Comparison of ENCODE assay signal across 15 mouse cellular contexts in the genomic region with DNA sequence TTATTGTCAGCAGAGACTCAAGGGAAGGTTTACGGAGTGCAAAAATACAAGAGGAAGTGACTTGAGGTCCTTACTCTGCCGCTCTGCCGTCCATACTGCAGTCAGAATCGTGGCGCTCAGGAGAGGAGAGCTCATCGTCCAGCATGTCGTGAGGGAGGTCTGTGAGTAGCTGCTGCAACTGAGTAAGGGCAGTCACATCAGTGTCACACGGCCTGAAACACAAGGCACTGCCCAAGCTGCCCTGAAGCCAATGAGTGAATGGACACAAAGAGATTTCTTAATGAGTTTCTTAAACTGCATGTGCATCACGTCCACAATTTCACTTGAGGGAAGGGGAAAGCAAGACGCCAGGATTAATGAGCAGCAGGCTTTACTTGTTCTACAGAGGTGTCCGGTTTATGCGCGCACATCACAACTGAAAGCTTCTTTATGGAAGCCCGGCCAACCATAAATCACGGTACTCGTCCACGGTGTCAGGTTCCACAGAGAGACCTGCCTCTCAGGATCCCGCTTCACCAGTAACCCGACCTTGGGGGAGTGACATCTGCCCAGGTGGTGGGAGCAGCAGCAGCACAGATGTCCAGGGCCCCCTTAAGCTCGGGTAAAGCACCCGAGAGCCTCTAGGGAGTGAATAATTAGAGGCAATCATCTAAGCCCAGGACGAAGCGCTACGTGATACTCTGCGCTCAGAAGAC. TPM values are rescaled to one million over a fixed set of nuclear protein-coding genes. Genes with fewer than 3 reads are reported as not detected.
DNase-seq lines count a peak whose midpoint lies in the region; ATAC-seq and TF ChIP-seq lines count a peak whose summit lies in the region.
"Had no signal": no experiment of that assay in that cellular context is flagged by ENCODE, and none has a peak within 500 bp of the region (broad histone marks: within the 10 kb centered on the region; RNA-seq: fewer than 3 reads in every experiment).

No protein-coding gene starts in this region.

- H3K27me3 ChIP-seq in forebrain, embryonic 11.5 days (ENCODE audit: control insufficient read depth, insufficient read depth, low read length), result no peaks in the 10 kb centered on the region
- no peaks in the 10 kb centered on the region for H3K27me3 ChIP-seq in forebrain, postnatal 0 days (ENCODE audit: insufficient read depth, low read length)
- H3K27me3 ChIP-seq in kidney, adult 2 months (replicated peaks; ENCODE audit: control insufficient read depth, insufficient read depth, low read length), result no peaks in the 10 kb centered on the region
- no peaks in the 10 kb centered on the region for H3K27me3 ChIP-seq in embryonic facial prominence, embryonic 15.5 days
- no peaks in the 10 kb centered on the region for H3K27me3 ChIP-seq in neural tube, embryonic 13.5 days
- H3K27me3 ChIP-seq: liver, embryonic 15.5 days had no signal

- H3K4me2 ChIP-seq in forebrain, embryonic 11.5 days (ENCODE audit: low read depth, low read length, severe bottlenecking), result peak overlapping the region; percentile 29; the same call in 1 of the 2 replicates
- H3K4me2 ChIP-seq in forebrain, postnatal 0 days (ENCODE audit: low read depth), result no peak overlapping the region
- H3K4me2 ChIP-seq in embryonic facial prominence, embryonic 15.5 days (replicated peaks), result no peak overlapping the region
- H3K4me2 ChIP-seq in neural tube, embryonic 13.5 days, result peak overlapping the region; percentile 34
- H3K4me2 ChIP-seq: liver, embryonic 15.5 days had no signal

- 0 out of 2 replicates have a peak overlapping the region, but pooled peaks have one; percentile 37 for H3K27ac ChIP-seq in forebrain, embryonic 11.5 days (ENCODE audit: low read depth, low read length)
- H3K27ac ChIP-seq in forebrain, postnatal 0 days (ENCODE audit: low read depth, low read length), result no peak overlapping the region
- no peak overlapping the region for H3K27ac ChIP-seq in kidney, adult 2 months (ENCODE audit: insufficient read depth, low read depth, low read length)
- H3K27ac ChIP-seq in embryonic facial prominence, embryonic 15.5 days (replicated peaks), result no peak overlapping the region; the same call in 1 of the 2 replicates
- 0 out of 2 replicates have a peak overlapping the region, but pooled peaks have one; percentile 33 for H3K27ac ChIP-seq in neural tube, embryonic 13.5 days (replicated peaks)
- H3K27ac ChIP-seq: liver, embryonic 15.5 days; macrophage had no signal

- no peaks in the 10 kb centered on the region for H3K9me3 ChIP-seq in forebrain, embryonic 11.5 days (ENCODE audit: control insufficient read depth, low read length)
- H3K9me3 ChIP-seq in forebrain, postnatal 0 days (ENCODE audit: low read length), result no peaks in the 10 kb centered on the region
- H3K9me3 ChIP-seq in embryonic facial prominence, embryonic 15.5 days (replicated peaks), result no peaks in the 10 kb centered on the region
- no peaks in the 10 kb centered on the region for H3K9me3 ChIP-seq in neural tube, embryonic 13.5 days
- H3K9me3 ChIP-seq: liver, embryonic 15.5 days had no signal

- DNase-seq in forebrain, embryonic 11.5 days (ENCODE audit: low spot score), result peak; percentile 66
- no peak for DNase-seq in forebrain, postnatal 0 days
- DNase-seq in kidney, postnatal 4 days, result peak; percentile 39 to 54
- no peak for DNase-seq in kidney, adult 2 months
- DNase-seq in heart, postnatal 14 days, result no peak
- DNase-seq in ovary, postnatal 10 days (ENCODE audit: low spot score), result no peak
- DNase-seq: adrenal gland, postnatal 36 days; heart, postnatal 10 days; layer of hippocampus, adult 9-11 months; right cerebral cortex, postnatal 25 days had no signal

- H3K4me1 ChIP-seq in forebrain, embryonic 11.5 days (replicated peaks; ENCODE audit: control insufficient read depth, insufficient read depth, low read length), result peaks cover 6% of the 10 kb centered on the region; the same call in 1 of the 2 replicates
- H3K4me1 ChIP-seq in forebrain, postnatal 0 days (ENCODE audit: insufficient read depth), result peaks cover 7% of the 10 kb centered on the region
- H3K4me1 ChIP-seq in kidney, adult 2 months (ENCODE audit: control insufficient read depth, insufficient read depth, low read length), result no peaks in the 10 kb centered on the region; the same call in 1 of the 2 replicates
- peaks cover 17% of the 10 kb centered on the region for H3K4me1 ChIP-seq in embryonic facial prominence, embryonic 15.5 days
- peaks cover 25% of the 10 kb centered on the region for H3K4me1 ChIP-seq in neural tube, embryonic 13.5 days (replicated peaks)

- no peak for ATAC-seq in forebrain, embryonic 11.5 days (replicated peaks; ENCODE audit: low FRiP score)
- ATAC-seq in forebrain, postnatal 0 days, result no peak
- peak; percentile 35 for ATAC-seq in embryonic facial prominence, embryonic 15.5 days (ENCODE audit: insufficient number of reproducible peaks, low FRiP score, low TSS enrichment, low read depth)
- no peak for ATAC-seq in neural tube, embryonic 13.5 days (ENCODE audit: low read depth)
- ATAC-seq: intestine, embryonic 16.5 days had no signal

- peak overlapping the region; percentile 27; the same call in 1 of the 2 replicates for H3K9ac ChIP-seq in forebrain, embryonic 11.5 days (ENCODE audit: low read length)
- no peak overlapping the region for H3K9ac ChIP-seq in forebrain, postnatal 0 days
- no peak overlapping the region for H3K9ac ChIP-seq in embryonic facial prominence, embryonic 15.5 days
- peak overlapping the region; percentile 22; the same call in 1 of the 2 replicates for H3K9ac ChIP-seq in neural tube, embryonic 13.5 days
- H3K9ac ChIP-seq: liver, embryonic 15.5 days had no signal

- intact Hi-C loops in heart, postnatal 14 days (cut with DNase I), result no loop called here

- no peak for TF ChIP-seq CTCF in forebrain, postnatal 0 days (IDR thresholded peaks at IDR 0.05; ENCODE audit: low read depth)
- TF ChIP-seq CTCF in kidney, adult 2 months (conservative IDR thresholded peaks at IDR 0.05; ENCODE audit: insufficient read depth, insufficient read length, low read depth, low read length), result no peak

- TF ChIP-seq POLR2A in kidney, adult 2 months (IDR thresholded peaks at IDR 0.05; ENCODE audit: low read depth, low read length), result no peak

- H3K4me3 ChIP-seq in forebrain, embryonic 11.5 days (ENCODE audit: low read depth, low read length), result no peak overlapping the region
- H3K4me3 ChIP-seq in forebrain, postnatal 0 days (ENCODE audit: low read depth, low read length), result no peak overlapping the region
- H3K4me3 ChIP-seq in kidney, adult 2 months (ENCODE audit: insufficient read depth, low read depth, low read length), result no peak overlapping the region
- no peak overlapping the region for H3K4me3 ChIP-seq in embryonic facial prominence, embryonic 15.5 days (replicated peaks)
- no peak overlapping the region for H3K4me3 ChIP-seq in neural tube, embryonic 13.5 days
- H3K4me3 ChIP-seq: liver, embryonic 15.5 days had no signal

- peaks cover 3% of the 10 kb centered on the region; the same call in 1 of the 2 replicates for H3K36me3 ChIP-seq in forebrain, embryonic 11.5 days (ENCODE audit: control insufficient read depth, insufficient read depth, low read length)
- 0 out of 2 replicates have a peak, but pooled peaks cover 12% of the 10 kb centered on the region for H3K36me3 ChIP-seq in forebrain, postnatal 0 days (ENCODE audit: insufficient read depth)
- H3K36me3 ChIP-seq in kidney, adult 2 months (ENCODE audit: control insufficient read depth, insufficient read depth, low read length), result peaks cover 1% of the 10 kb centered on the region; the same call in 1 of the 2 replicates
- peaks cover 28% of the 10 kb centered on the region for H3K36me3 ChIP-seq in embryonic facial prominence, embryonic 15.5 days
- H3K36me3 ChIP-seq in neural tube, embryonic 13.5 days, result peaks cover 39% of the 10 kb centered on the region

- WGBS in forebrain, embryonic 11.5 days, result 30% methylated on average over 25 of the region's 25 CpGs
- 31% methylated on average over 25 of the region's 25 CpGs for WGBS in forebrain, postnatal 0 days
- WGBS in kidney, adult 2 months, result 69% methylated on average over 25 of the region's 25 CpGs
- 45% methylated on average over 25 of the region's 25 CpGs for WGBS in embryonic facial prominence, embryonic 15.5 days
- WGBS in neural tube, embryonic 13.5 days, result 50% methylated on average over 25 of the region's 25 CpGs

RNA-seq across cellular contexts. Expression of a gene that starts 4.6 kb away (rescaled TPM):
- 12.8 and 13.1 TPM in 2 replicates for polyA plus RNA-seq in forebrain, embryonic 11.5 days (2014; fragmentation: Nextera tagmentation; extraction: Ambion mirVana)
- 2.2 and 2.4 TPM in 2 replicates for total RNA-seq in forebrain, postnatal 0 days (2014; rRNA removed)
- 0.92 and 1.4 TPM in 2 replicates for polyA plus RNA-seq in forebrain, postnatal 0 days (2015; fragmentation: Nextera tagmentation; extraction: Ambion mirVana)
- 0.77 and 0.81 TPM in 2 replicates for polyA plus RNA-seq in kidney, adult 2 months (2012; rRNA removed)
- 7.3 and 8.3 TPM in 2 replicates for polyA plus RNA-seq in embryonic facial prominence, embryonic 15.5 days (2015; fragmentation: Nextera tagmentation; extraction: Ambion mirVana)
- 2.4 and 2.8 TPM in 2 replicates for polyA plus RNA-seq in neural tube, embryonic 13.5 days (2015; fragmentation: Nextera tagmentation; extraction: Ambion mirVana)
- total RNA-seq in heart, postnatal 14 days (2021), result 1 to 10 TPM; 2.1 TPM

RNA-seq across cellular contexts. Expression of a gene that starts 52.5 kb away (rescaled TPM):
- polyA plus RNA-seq in forebrain, embryonic 11.5 days (2014; fragmentation: Nextera tagmentation; extraction: Ambion mirVana), result 252 TPM in 2 replicates
- total RNA-seq in forebrain, postnatal 0 days (2014; rRNA removed), result 575 and 636 TPM in 2 replicates
- polyA plus RNA-seq in forebrain, postnatal 0 days (2015; fragmentation: Nextera tagmentation; extraction: Ambion mirVana), result 454 and 459 TPM in 2 replicates
- polyA plus RNA-seq in kidney, adult 2 months (2012; rRNA removed), result 12.9 and 19.9 TPM in 2 replicates
- 227 and 241 TPM in 2 replicates for polyA plus RNA-seq in embryonic facial prominence, embryonic 15.5 days (2015; fragmentation: Nextera tagmentation; extraction: Ambion mirVana)
- 411 and 415 TPM in 2 replicates for polyA plus RNA-seq in neural tube, embryonic 13.5 days (2015; fragmentation: Nextera tagmentation; extraction: Ambion mirVana)
- total RNA-seq in heart, postnatal 14 days (2021), result 10 to 100 TPM; 57.6 to 59.5 TPM

Comparison
In these comparisons a context has a peak if more than half of its experiments do, and no peak if none do; other contexts are left out.
1. DNase-seq: peak in forebrain, embryonic 11.5 days (single experiment) and kidney, postnatal 4 days (2 of 2); none in forebrain, postnatal 0 days (single experiment), kidney, adult 2 months (single experiment), heart, postnatal 14 days (0 of 2) and ovary, postnatal 10 days (single experiment).
2. H3K27ac ChIP-seq: peak in forebrain, embryonic 11.5 days (single experiment) and neural tube, embryonic 13.5 days (single experiment); none in forebrain, postnatal 0 days (single experiment), kidney, adult 2 months (single experiment) and embryonic facial prominence, embryonic 15.5 days (single experiment).
3. H3K4me2 ChIP-seq: peak in forebrain, embryonic 11.5 days (single experiment) and neural tube, embryonic 13.5 days (single experiment); none in forebrain, postnatal 0 days (single experiment) and embryonic facial prominence, embryonic 15.5 days (single experiment).
4. H3K9ac ChIP-seq: peak in forebrain, embryonic 11.5 days (single experiment) and neural tube, embryonic 13.5 days (single experiment); none in forebrain, postnatal 0 days (single experiment) and embryonic facial prominence, embryonic 15.5 days (single experiment).
5. RNA of a gene that starts 52.5 kb away (polyA plus RNA-seq): 454 to 459 TPM in forebrain, postnatal 0 days, 411 to 415 TPM in neural tube, embryonic 13.5 days, 252 TPM in forebrain, embryonic 11.5 days and 227 to 241 TPM in embryonic facial prominence, embryonic 15.5 days; 12.9 to 19.9 TPM in kidney, adult 2 months; every median in the first group is over 10 times any median in the second.